Mouse (Mus musculus): Measurements from ENCODE around the gene Gm8113. TPM values are rescaled to one million over a fixed set of nuclear protein-coding genes. Genes with fewer than 3 reads are reported as not detected.
"Not testable (repeated sequence)": the region's sequence is repeated elsewhere in the genome, so short reads cannot be mapped to it uniquely, and the experiment has no call there.

Gm8113 gene
- polyA plus RNA-seq, 1 experiment from 2014 or later, result 8.1 TPM

- H3K4me3 ChIP-seq; H3K9me3 ChIP-seq (replicated peaks); H3K4me1 ChIP-seq; ATAC-seq (ENCODE audit: low FRiP score); H3K27ac ChIP-seq; H3K27me3 ChIP-seq; H3K4me2 ChIP-seq (replicated peaks); H3K36me3 ChIP-seq; H3K9ac ChIP-seq: not testable (repeated sequence)
- WGBS, result 50% methylated on average over 2 of the region's 2 CpGs
These were observed 28.2 kb downstream of the Gm8113 start for GRCm38 (mm10) chr14:43953382-43953781.

GRCm38 (mm10) chr14:43955074-43955473 lies 29.9 kb downstream of the Gm8113 start:
- no CpG with 5 or more reads among the region's 1 CpGs for WGBS
- not testable (repeated sequence) for H3K9me3 ChIP-seq (replicated peaks); H3K36me3 ChIP-seq; H3K9ac ChIP-seq; ATAC-seq (ENCODE audit: low FRiP score); H3K27ac ChIP-seq; H3K27me3 ChIP-seq; H3K4me1 ChIP-seq; H3K4me3 ChIP-seq; H3K4me2 ChIP-seq (replicated peaks)

- not testable (repeated sequence) for H3K27ac ChIP-seq; H3K4me1 ChIP-seq; ATAC-seq (ENCODE audit: low FRiP score); H3K27me3 ChIP-seq; H3K4me3 ChIP-seq; H3K4me2 ChIP-seq (replicated peaks); H3K9ac ChIP-seq; H3K9me3 ChIP-seq (replicated peaks); H3K36me3 ChIP-seq
- no CpG with 5 or more reads among the region's 2 CpGs for WGBS
These were observed 31.6 kb downstream of the Gm8113 start, which contains the start of gene Ang5 for GRCm38 (mm10) chr14:43956769-43957168. Gene Ang5 (plus strand): TSS chr14:43957069.

Other genes starting within 250 kb of the Gm8113 start
- gene Gm8165, start 248.2 kb upstream of the Gm8113 start, polyA plus RNA-seq (2016; fragmentation: Nextera tagmentation; extraction: Ambion mirVana), result not detected in 2 replicates
- 1.2 and 1.7 TPM in 2 replicates for gene Gm7324, start 227.6 kb upstream of the Gm8113 start, polyA plus RNA-seq (2016; fragmentation: Nextera tagmentation; extraction: Ambion mirVana)
- gene Gm16506, start 197.9 kb upstream of the Gm8113 start, polyA plus RNA-seq (2016; fragmentation: Nextera tagmentation; extraction: Ambion mirVana), result not detected in 2 replicates
- gene Gm6526, start 177.5 kb upstream of the Gm8113 start, polyA plus RNA-seq (2016; fragmentation: Nextera tagmentation; extraction: Ambion mirVana), result not detected in 2 replicates
- gene Gm8180, start 140.6 kb upstream of the Gm8113 start, polyA plus RNA-seq (2016; fragmentation: Nextera tagmentation; extraction: Ambion mirVana), result not detected in 2 replicates
- gene Ear1, start 49.9 kb upstream of the Gm8113 start, polyA plus RNA-seq (2016; fragmentation: Nextera tagmentation; extraction: Ambion mirVana), result not detected in 2 replicates
- not detected in 2 replicates for gene Ear10, start 1.8 kb upstream of the Gm8113 start, polyA plus RNA-seq (2016; fragmentation: Nextera tagmentation; extraction: Ambion mirVana)
- gene Ang5, start 31.7 kb downstream of the Gm8113 start, polyA plus RNA-seq (2016; fragmentation: Nextera tagmentation; extraction: Ambion mirVana), result not detected in 2 replicates
- not detected in 2 replicates for gene Ang6, start 76.9 kb downstream of the Gm8113 start, polyA plus RNA-seq (2016; fragmentation: Nextera tagmentation; extraction: Ambion mirVana)
- gene Ear2, start 177.3 kb downstream of the Gm8113 start, polyA plus RNA-seq (2016; fragmentation: Nextera tagmentation; extraction: Ambion mirVana), result not detected in 2 replicates
- not detected in 2 replicates for gene Gm3327, start 198.5 kb downstream of the Gm8113 start, polyA plus RNA-seq (2016; fragmentation: Nextera tagmentation; extraction: Ambion mirVana)

Data from hindbrain, embryonic 12.5 days (tissue).